Mouse (Mus musculus): Measurements from ENCODE around the gene Dtnbp1. TPM values are rescaled to one million over a fixed set of nuclear protein-coding genes. Genes with fewer than 3 reads are reported as not detected.

Gene Dtnbp1
- total RNA-seq, 2 experiments from 2014 or later: 55.4 to 67.5 TPM

- DNase-seq: no peak
- intact Hi-C loops (cut with DNase I): no loop called here
- Histone ChIP-seq H3K27ac (no peak overlapping the region), H3K4me3 (no peak overlapping the region)
- TF ChIP-seq CTCF (IDR thresholded peaks at IDR 0.05): no peak
Observed at GRCm38 (mm10) chr13:44996339-44996738, 5.6 kb downstream of the Dtnbp1 start.

DNA sequence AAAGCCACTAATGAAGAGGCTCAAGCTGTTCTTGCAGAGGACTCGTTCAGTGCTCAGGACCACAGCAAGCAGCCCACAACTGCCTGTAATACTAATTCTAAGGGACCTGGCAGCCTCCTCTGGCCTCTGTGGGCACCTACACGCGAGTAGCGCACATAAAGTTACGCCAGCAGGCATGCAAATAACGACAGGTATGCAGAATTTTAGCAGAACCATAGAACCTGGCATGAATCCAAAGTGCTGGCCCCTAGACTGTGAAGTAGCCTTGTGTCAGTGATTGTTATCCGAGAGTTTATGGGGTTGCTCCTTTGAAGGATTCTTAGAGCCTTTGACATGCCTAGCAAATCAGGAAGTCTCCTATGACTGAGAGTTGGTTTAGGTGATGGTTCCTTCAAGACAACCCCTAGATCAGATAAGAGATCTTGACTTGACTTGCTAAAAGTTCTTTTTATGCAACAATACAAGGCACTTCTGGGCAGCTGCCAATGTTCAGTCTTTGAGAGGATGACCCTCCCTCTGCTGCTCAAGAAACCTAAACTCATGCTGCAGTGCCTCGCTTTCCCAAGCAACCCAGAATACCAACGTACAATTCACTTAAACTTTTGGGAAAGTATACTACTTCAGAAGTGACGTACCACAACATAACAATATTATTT, 9.3 kb downstream of the Dtnbp1 start:
- no peak for DNase-seq
- no peak for TF ChIP-seq CTCF (IDR thresholded peaks at IDR 0.05)
- intact Hi-C loops (cut with DNase I): no loop called here

DNA sequence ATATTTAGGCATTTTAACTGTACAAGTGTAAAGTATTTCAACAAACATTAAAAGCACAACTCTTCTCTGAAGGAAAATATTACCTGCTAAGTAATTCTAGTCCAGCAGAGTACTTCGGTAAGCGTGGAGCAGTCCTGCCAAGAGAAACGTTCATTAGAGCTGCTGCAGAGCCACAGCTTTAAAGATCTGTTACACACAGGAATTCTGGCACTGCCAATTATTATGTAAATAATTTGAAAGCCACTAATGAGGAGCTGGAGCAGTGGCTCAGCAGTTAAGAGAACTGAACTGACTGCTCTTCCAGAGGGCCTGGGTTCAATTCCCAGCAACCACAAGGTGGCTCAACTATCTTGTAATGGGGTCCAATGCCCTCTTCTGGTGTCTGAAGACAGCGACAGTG, 10.0 kb downstream of the Dtnbp1 start:
- Histone ChIP-seq H3K4me3 (no peak overlapping the region), H3K27ac (no peak overlapping the region)
- DNase-seq: no peak
- intact Hi-C loops (cut with DNase I): no loop called here
- no peak for TF ChIP-seq CTCF (IDR thresholded peaks at IDR 0.05)

More for the DNA sequence above, 9.3 kb downstream of the Dtnbp1 start:
- H3K27ac ChIP-seq: no peak overlapping the region
- H3K4me3 ChIP-seq: no peak overlapping the region

DNA sequence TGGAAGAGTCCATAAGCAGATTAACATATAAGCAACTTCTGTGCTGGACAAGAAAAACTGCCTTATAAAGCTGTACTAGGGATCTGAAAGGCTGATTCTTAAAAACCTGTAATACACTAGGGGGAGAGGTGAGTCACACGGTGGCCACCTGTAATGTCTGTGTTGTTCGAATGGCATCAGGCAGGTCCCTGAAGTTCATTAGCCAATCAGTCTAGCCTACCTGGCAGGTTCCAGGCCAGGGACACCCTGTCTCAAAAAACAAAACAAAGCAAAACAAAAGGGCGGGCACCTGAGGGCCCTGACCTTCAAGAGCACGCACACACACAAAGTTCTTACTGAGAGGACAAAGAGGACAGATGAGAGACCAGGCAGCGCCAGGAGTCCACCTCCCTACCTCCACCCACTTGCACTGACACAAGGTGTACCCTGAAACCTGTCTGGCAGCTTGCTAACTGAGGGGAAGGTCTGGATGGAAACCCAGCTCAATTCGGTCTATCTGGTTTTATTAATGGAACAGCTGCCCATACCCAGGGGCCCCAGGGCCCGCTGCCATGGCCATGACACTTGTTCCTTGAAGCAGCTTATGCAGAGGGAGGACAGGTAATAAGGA, 11.8 kb downstream of the Dtnbp1 start:
- Histone ChIP-seq H3K27ac (no peak overlapping the region), H3K4me3 (no peak overlapping the region)
- intact Hi-C loops (cut with DNase I): no loop called here
- DNase-seq: no peak
- no peak for TF ChIP-seq CTCF (IDR thresholded peaks at IDR 0.05)

DNA sequence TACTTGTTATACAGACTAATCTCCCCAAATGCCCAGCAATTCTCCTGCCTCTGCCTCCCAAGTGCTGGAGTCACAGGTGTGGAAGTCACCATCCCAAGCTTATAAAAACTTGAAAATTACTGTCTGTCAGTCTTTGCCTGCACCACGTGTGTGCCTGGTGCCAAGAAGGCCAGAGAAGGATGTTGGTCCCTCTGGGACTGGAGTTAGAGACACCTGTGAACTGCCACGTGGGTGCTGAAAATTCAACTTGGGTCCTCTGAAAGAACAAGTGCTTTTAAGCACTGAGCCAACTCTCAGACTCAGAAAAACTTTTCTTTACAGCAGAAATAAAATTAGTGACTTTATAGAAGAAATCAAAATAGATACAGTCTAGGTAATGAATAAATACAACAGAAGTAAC, 15.6 kb downstream of the Dtnbp1 start:
- no peak for TF ChIP-seq CTCF (IDR thresholded peaks at IDR 0.05)
- Histone ChIP-seq H3K4me3 (no peak overlapping the region), H3K27ac (no peak overlapping the region)
- no peak for DNase-seq
- intact Hi-C loops (cut with DNase I): no loop called here

- DNase-seq: no peak
- intact Hi-C loops (cut with DNase I): no loop called here
- no peak overlapping the region for H3K27ac ChIP-seq
Observed at GRCm38 (mm10) chr13:44985321-44985720, 16.6 kb downstream of the Dtnbp1 start.

GRCm38 (mm10) chr13:44983635-44984401, 18.1 kb downstream of the Dtnbp1 start:
- no peak for TF ChIP-seq CTCF (IDR thresholded peaks at IDR 0.05)
- intact Hi-C loops (cut with DNase I): no loop called here
- no peak for DNase-seq
- H3K27ac ChIP-seq: no peak overlapping the region
- H3K4me3 ChIP-seq: no peak overlapping the region

More at GRCm38 (mm10) chr13:44985321-44985720, 16.6 kb downstream of the Dtnbp1 start:
- H3K4me3 ChIP-seq: no peak overlapping the region
- no peak for TF ChIP-seq CTCF (IDR thresholded peaks at IDR 0.05)

- no peak for TF ChIP-seq CTCF (IDR thresholded peaks at IDR 0.05)
- H3K27ac ChIP-seq: no peak overlapping the region
- no peak for DNase-seq
- intact Hi-C loops (cut with DNase I): no loop called here
- no peak overlapping the region for H3K4me3 ChIP-seq
Observed at GRCm38 (mm10) chr13:44982799-44983198, 19.1 kb downstream of the Dtnbp1 start.

- H3K27ac ChIP-seq: no peak overlapping the region
- TF ChIP-seq CTCF (IDR thresholded peaks at IDR 0.05): no peak
- H3K4me3 ChIP-seq: no peak overlapping the region
- DNase-seq: no peak
- intact Hi-C loops (cut with DNase I): loop anchor here (5.0 kb wide), 2 partner anchors 1117 to 1182 kb away; no protein-coding TSS in a partner anchor
Observed at GRCm38 (mm10) chr13:44979433-44979832, 22.5 kb downstream of the Dtnbp1 start.

GRCm38 (mm10) chr13:44977483-44978141, 24.3 kb downstream of the Dtnbp1 start:
- intact Hi-C loops (cut with DNase I): loop anchor here (5.0 kb wide), 2 partner anchors 1115 to 1180 kb away; no protein-coding TSS in a partner anchor
- H3K4me3 ChIP-seq: no peak overlapping the region
- peak; percentile 82 for TF ChIP-seq CTCF (IDR thresholded peaks at IDR 0.05)
- no peak for DNase-seq
- H3K27ac ChIP-seq: no peak overlapping the region

DNA sequence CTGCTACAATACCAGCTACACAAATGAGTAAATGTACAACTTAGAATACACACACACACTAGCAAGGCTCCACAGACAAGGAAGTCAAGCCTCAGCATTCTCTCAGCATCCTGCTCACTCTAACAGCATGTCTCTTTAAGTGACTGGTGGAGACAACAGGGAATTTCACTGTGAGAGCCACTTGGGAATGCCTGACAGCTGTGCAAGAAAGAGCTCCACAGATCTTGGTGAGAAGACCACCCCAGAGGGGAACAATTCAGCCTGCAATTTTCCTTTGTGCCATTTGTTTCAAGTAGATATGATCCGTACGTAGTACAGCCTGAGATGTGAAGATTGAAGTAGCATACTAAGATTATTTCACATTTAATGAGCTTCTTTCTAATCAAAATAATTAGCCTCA, 24.9 kb downstream of the Dtnbp1 start:
- intact Hi-C loops (cut with DNase I): loop anchor here (5.0 kb wide), 2 partner anchors 1115 to 1180 kb away; no protein-coding TSS in a partner anchor

DNA sequence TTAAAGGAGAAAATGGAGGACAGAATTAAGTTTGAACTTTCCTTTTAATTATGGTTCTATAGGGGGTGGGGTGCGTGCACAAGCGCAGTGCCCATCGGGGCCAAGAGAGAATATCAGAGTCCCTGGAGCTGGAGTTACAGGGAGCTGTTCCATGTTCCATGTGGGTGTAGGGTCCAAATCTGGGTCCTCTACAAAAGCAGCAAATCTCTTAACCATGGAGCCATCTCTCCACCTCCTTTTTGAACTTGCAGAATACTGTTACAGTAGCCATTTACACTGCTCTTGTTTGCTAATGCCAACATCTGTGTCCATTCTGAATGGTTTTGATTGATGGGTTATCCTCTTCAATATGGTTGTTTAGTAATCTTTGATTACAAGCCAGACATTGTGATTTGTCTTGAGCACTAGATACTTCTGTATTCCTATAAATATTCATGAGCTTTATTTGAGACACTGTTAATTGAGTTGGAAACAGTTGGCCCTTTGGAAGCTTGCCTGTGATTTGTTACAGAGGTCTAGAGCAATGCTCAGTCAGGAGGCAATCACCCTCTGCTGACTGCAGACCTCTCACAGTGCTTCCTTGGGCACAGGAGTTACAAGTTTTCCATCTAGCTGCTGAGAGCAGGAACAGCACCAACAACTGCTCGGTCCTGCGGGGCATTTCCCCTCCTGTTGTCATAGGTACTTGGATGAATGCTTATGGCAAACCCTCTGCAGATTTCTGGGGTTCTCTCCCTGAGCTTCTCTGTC, 41.2 kb downstream of the Dtnbp1 start:
- intact Hi-C loops (cut with DNase I): no loop called here
- no peak for DNase-seq
- H3K4me3 ChIP-seq: no peak overlapping the region
- no peak for TF ChIP-seq CTCF (IDR thresholded peaks at IDR 0.05)
- H3K27ac ChIP-seq: no peak overlapping the region

More for the DNA sequence above, 24.9 kb downstream of the Dtnbp1 start:
- TF ChIP-seq CTCF (IDR thresholded peaks at IDR 0.05): no peak
- no peak overlapping the region for H3K4me3 ChIP-seq
- DNase-seq: no peak
- H3K27ac ChIP-seq: no peak overlapping the region
